Mouse (Mus musculus) liver, embryonic 11.5 days (tissue): ENCODE results near the gene Hs3st3a1. TPM values are rescaled to one million over a fixed set of nuclear protein-coding genes. Genes with fewer than 3 reads are reported as not detected.
A peak's percentile ranks its signal among the peaks of the same experiment; 100 is the strongest.

ENCODE experiments used
- ATAC-seq: fragments of 200-750 bp; cut with Nextera tagmentation; replicated peaks from 2 replicates; pipeline ENCODE4 v1.8.0; 2017; ENCODE audit warnings: moderate number of reproducible peaks, mild to moderate bottlenecking, moderate TSS enrichment, moderate library complexity; ENCODE audit not compliant: low FRiP score
- DNase-seq: peaks from one replicate; pipeline ENCODE4 v3.0.0-alpha.2; 2017; ENCODE audit warnings: low spot score
- H3K27ac ChIP-seq: fragments of 300-500 bp; sonication (generic); 2 replicates; pipeline ENCODE4 v1.5.1; 2014; ENCODE audit warnings: mild to moderate bottlenecking, low read depth, low read length, control low read depth
- H3K27me3 ChIP-seq: fragments of 300-500 bp; sonication (generic); replicated peaks from 2 replicates; pipeline ENCODE4 v1.6.1; 2014; ENCODE audit warnings: low read length, mixed read lengths; ENCODE audit not compliant: control insufficient read depth, insufficient read depth
- H3K36me3 ChIP-seq: fragments of 300-500 bp; sonication (generic); 2 replicates; pipeline ENCODE4 v1.6.1; 2014; ENCODE audit warnings: mild to moderate bottlenecking, low read length, moderate library complexity, mixed read lengths; ENCODE audit not compliant: control insufficient read depth, insufficient read depth
- H3K4me1 ChIP-seq: fragments of 300-500 bp; sonication (generic); replicated peaks from 2 replicates; pipeline ENCODE4 v1.6.1; 2014; ENCODE audit warnings: low read length, mixed read lengths; ENCODE audit not compliant: control insufficient read depth, insufficient read depth
- H3K4me2 ChIP-seq: fragments of 300-500 bp; sonication (generic); 2 replicates; pipeline ENCODE4 v1.6.1; 2014; ENCODE audit warnings: mild to moderate bottlenecking, control low read depth, moderate library complexity
- H3K4me3 ChIP-seq: fragments of 300-500 bp; sonication (generic); 2 replicates; pipeline ENCODE4 v1.5.1; 2014; ENCODE audit warnings: low read depth, low read length, control low read depth
- H3K9ac ChIP-seq: fragments of 300-500 bp; sonication (generic); 2 replicates; pipeline ENCODE4 v1.6.1; 2014; ENCODE audit warnings: low read depth, low read length, control low read depth
- H3K9me3 ChIP-seq: fragments of 300-500 bp; sonication (generic); 2 replicates; pipeline ENCODE4 v1.6.1; 2016; ENCODE audit warnings: low read length, inconsistent platforms, mixed read lengths; ENCODE audit not compliant: control insufficient read depth
- WGBS: fragments of 180-500 bp; shearing (Covaris S2); extraction: QIAGEN DNeasy Blood & Tissue Kit; methylation state at CpG from one replicate; pipeline ENCODE4 v1.1.7; 2014; 5-methylcytosine and 5-hydroxymethylcytosine counted together
- polyA plus RNA-seq: library from polyadenylated mRNA; unstranded; fragments of >200 nt; fragmentation: Nextera tagmentation; extraction: Ambion mirVana; gene quantifications from 2 replicates; pipeline ENCODE4 v1.2.1, GENCODE M21; 2014

Hs3st3a1 gene
- polyA plus RNA-seq, 1 experiment from 2014 or later: 1.9 TPM

DNA sequence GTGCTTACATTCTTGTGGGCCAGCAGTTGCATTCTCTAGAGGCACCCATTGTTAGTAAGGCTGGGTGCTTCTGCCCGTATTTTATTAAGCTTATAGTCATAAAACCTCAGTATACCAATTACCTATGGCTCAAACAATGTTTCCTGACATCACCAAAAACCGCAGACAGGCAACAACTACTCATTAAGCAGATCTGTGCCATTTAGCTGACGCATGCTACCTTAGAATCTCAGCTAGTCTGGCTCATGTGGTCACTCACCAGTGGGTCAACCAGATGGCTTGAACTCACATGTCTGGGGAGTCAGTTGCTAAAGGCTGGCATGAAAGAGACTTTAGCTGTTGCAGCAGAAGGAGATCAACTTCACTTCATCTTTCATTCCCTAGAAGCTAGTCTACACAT, 67.9 kb downstream of the Hs3st3a1 start:
- Histone ChIP-seq H3K9me3 (no peaks in the 10 kb centered on the region), H3K4me1 (no peaks in the 10 kb centered on the region), H3K36me3 (no peaks in the 10 kb centered on the region), H3K9ac (no peak overlapping the region), H3K27me3 (no peaks in the 10 kb centered on the region), H3K4me3 (no peak overlapping the region), H3K27ac (no peak overlapping the region), H3K4me2 (no peak overlapping the region)
- 74% methylated on average over 3 of the region's 3 CpGs for WGBS
- ATAC-seq (no peak), DNase-seq (no peak)

DNA sequence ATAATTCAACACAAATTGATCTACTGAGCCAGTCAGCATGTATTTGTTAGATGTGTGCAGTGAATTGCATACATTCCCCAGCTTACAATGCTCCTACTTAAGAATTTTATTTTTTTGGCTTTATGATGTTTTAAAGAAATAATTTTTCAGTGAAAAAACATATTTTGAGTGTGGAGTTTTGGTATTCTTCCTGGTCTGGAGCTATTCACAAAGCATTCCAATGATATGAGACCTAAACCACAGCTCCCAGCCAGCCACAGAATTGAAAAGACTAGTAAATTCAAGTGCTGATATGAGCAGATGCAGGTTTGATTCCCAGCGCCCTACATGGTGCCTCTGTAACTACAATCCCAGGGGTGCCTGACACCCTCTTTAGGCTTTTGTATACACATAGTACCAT, 70.8 kb downstream of the Hs3st3a1 start:
- H3K4me2 ChIP-seq: no peak overlapping the region
- H3K4me3 ChIP-seq: no peak overlapping the region
- no peak for DNase-seq
- H3K4me1 ChIP-seq: peaks cover 6% of the 10 kb centered on the region
- no peak overlapping the region for H3K9ac ChIP-seq
- no peaks in the 10 kb centered on the region for H3K9me3 ChIP-seq
- ATAC-seq: no peak
- WGBS: 86% methylated on average over 1 of the region's 1 CpGs
- no peaks in the 10 kb centered on the region for H3K36me3 ChIP-seq
- no peak overlapping the region for H3K27ac ChIP-seq
- H3K27me3 ChIP-seq: no peaks in the 10 kb centered on the region

DNA sequence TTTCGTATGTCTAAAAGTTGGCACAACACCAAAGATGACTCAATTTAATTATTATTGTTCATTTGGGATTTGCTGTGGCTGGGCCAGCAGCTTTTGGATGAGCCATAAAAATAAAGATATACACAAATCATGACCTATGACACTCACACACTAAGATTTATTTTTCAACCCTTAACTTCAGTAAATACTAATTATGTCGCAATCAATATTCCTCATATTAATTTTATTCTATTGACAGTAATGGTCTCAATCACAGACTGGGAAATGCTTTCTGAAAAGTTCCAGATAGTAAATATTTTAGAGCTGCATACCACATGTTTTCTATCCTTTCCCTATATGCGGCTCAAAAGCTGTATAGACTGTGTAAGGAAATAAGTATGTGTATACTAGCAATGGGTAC, 71.9 kb downstream of the Hs3st3a1 start:
- no peaks in the 10 kb centered on the region for H3K9me3 ChIP-seq
- H3K4me3 ChIP-seq: no peak overlapping the region
- no peak overlapping the region for H3K27ac ChIP-seq
- peaks cover 6% of the 10 kb centered on the region for H3K4me1 ChIP-seq
- ATAC-seq (no peak), DNase-seq (no peak)
- H3K36me3 ChIP-seq: no peaks in the 10 kb centered on the region
- H3K4me2 ChIP-seq: no peak overlapping the region
- WGBS: 86% methylated on average over 3 of the region's 3 CpGs
- no peaks in the 10 kb centered on the region for H3K27me3 ChIP-seq
- no peak overlapping the region for H3K9ac ChIP-seq

DNA sequence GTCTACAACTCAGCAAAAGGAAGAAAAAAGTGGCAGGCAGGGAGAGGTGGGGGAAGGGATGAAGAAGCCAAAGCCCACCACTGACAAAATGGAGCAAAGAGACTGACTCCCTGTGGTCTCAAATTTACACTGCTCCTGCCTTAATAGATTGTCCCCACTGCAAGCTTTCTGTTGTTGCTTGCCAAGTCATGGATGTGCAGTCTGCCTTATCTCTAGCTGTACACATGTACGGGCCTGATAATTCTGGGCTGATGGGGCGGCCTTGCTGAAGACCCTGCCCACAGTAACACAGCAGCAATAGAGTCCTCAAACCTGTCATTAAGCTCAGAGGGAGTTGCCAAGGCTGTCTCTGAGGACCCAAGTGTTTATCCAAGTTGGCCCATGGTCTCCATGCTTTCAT, 74.0 kb downstream of the Hs3st3a1 start:
- WGBS: 22% methylated on average over 2 of the region's 2 CpGs
- Histone ChIP-seq H3K4me2 (no peak overlapping the region), H3K4me3 (no peak overlapping the region), H3K36me3 (no peaks in the 10 kb centered on the region), H3K9me3 (no peaks in the 10 kb centered on the region), H3K27me3 (no peaks in the 10 kb centered on the region), H3K9ac (no peak overlapping the region), H3K27ac (no peak overlapping the region), H3K4me1 (peaks cover 11% of the 10 kb centered on the region)
- DNase-seq: no peak
- ATAC-seq: peak; percentile 99

DNA sequence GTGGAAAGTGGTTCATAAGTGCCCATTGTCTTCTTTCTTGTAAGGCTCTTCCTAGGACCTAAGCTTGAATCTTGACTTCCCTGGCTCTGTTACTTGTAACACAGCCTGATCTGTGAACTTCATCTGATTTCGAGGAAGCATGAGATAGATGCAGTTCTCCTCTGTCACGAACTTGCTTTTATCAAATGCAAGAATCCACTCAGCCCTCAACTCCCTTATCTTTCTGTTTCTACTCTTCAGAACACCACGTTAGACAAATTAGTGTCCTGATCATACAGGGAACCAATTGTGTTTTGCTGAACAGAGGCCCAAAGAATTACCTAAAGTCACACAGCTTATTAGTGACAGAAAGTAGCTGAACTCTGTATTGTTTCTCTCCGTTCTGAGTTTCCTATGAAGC, 77.2 kb downstream of the Hs3st3a1 start:
- H3K36me3 ChIP-seq: no peaks in the 10 kb centered on the region
- no peak for ATAC-seq
- H3K27ac ChIP-seq: no peak overlapping the region
- H3K9ac ChIP-seq: no peak overlapping the region
- no peak overlapping the region for H3K4me3 ChIP-seq
- no peak for DNase-seq
- no peaks in the 10 kb centered on the region for H3K9me3 ChIP-seq
- no peak overlapping the region for H3K4me2 ChIP-seq
- peaks cover 11% of the 10 kb centered on the region for H3K4me1 ChIP-seq
- WGBS: 61% methylated on average over 4 of the region's 4 CpGs
- no peaks in the 10 kb centered on the region for H3K27me3 ChIP-seq

DNA sequence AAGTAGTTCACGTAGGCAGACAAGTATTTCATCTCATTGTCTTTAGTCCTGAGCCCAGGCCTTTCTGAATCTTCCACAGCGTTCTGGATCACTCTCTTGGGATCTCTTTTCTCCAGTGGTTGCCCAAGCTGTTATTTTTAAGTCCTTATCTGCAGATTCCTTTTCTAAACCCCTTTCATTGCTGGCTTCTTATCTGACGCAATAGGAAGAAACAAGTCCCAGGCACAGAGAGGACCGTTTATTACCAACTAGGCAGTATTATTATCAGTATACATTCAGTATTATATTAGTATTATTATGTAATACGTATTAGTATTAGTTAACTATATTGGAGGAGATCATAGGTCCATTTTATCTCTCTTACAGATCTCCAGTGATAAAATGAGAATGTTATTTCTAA, 78.3 kb downstream of the Hs3st3a1 start:
- Histone ChIP-seq H3K4me1 (peaks cover 11% of the 10 kb centered on the region), H3K4me3 (no peak overlapping the region), H3K9ac (no peak overlapping the region), H3K4me2 (no peak overlapping the region), H3K27ac (no peak overlapping the region), H3K36me3 (no peaks in the 10 kb centered on the region), H3K9me3 (no peaks in the 10 kb centered on the region), H3K27me3 (no peaks in the 10 kb centered on the region)
- no peak for ATAC-seq
- whole genome bisulfite sequencing: 61% methylated on average over 5 of the region's 5 CpGs
- no peak for DNase-seq

DNA sequence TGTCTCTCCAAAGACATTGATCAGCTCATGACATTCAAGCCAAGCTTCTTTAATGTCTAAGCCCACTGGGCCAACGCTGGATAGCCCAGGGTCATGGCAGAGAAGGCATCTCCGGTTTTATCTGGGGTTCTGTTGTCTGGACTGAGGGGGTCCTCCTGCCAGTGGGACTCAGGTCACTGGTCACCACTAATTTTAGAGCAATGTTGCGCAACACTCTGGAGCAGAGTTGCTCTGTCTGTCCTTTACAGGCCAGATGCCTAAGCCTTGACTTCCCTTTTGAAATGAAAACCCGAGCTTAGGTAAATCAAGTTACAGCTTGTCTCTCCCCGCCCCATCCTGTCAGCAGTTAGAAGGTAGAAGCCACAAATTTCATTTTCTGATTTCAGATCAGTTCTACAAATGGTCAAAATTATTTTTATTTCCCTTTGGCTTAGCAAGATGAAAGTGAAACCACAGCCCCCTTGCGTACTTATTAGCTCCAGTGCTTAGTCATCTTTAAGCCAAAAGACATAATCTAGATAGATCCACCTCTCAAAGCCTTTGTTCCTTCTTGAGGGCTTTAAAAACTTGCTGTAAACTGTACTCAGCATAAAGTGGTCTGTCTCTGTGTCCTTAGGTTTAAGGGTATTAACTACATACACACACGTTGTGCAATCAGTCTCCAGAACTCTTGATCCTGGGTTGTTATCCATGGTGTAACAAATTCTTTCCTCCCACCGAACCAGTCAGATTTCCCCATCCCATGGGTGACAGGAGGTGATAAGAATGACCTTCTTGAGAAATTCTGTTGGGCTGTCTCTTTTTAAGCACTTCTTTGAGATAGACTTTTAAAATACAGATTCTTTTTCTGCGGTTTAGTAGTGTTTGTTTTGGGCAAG, 81.8 kb downstream of the Hs3st3a1 start:
- Histone ChIP-seq H3K36me3 (no peaks in the 10 kb centered on the region), H3K9me3 (no peaks in the 10 kb centered on the region), H3K27me3 (peaks cover 22% of the 10 kb centered on the region), H3K27ac (no peak overlapping the region), H3K9ac (no peak overlapping the region), H3K4me2 (no peak overlapping the region), H3K4me3 (no peak overlapping the region), H3K4me1 (peaks cover 5% of the 10 kb centered on the region; the same call in 1 of the 2 replicates)
- ATAC-seq: no peak
- no peak for DNase-seq
- WGBS: 65% methylated on average over 9 of the region's 9 CpGs

DNA sequence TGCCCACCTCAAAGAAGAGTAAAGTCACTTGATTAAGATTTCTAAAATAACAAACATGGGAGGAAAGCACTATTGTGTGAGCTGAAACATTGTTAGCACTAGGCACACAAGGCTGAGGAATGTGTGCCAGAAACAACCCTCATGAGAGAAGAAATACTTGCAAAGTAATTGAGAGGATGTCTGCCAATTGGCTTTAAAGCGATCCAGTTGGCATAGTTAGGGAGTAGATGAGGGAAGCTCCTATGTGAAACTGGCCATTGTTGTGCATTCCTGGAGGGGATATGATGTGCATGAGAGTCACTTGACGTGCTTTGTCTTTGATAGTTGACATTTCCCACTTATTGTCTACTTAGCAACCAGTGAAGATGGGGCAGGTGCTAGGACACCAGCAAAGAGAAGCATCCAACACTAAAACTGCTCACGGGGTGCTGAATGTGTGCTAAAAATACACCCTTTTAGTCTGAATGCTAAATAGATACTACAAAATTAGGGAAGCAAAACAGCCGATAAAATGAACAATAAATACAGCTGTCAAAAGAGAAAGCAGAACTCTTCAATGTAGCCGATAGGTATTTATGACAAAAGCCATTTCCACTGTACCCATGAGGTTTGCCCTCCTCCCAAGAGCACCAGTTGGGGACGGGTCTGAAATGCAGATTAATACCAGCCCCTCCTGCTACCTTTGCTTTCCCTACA, 83.2 kb downstream of the Hs3st3a1 start:
- Histone ChIP-seq H3K36me3 (no peaks in the 10 kb centered on the region), H3K9me3 (no peaks in the 10 kb centered on the region), H3K4me2 (no peak overlapping the region), H3K27me3 (peaks cover 25% of the 10 kb centered on the region), H3K4me3 (no peak overlapping the region), H3K27ac (no peak overlapping the region), H3K9ac (no peak overlapping the region), H3K4me1 (no peaks in the 10 kb centered on the region)
- ATAC-seq: no peak
- WGBS: 81% methylated on average over 6 of the region's 6 CpGs
- DNase-seq: no peak
